Mouse (Mus musculus) stomach, postnatal 0 days (tissue): ENCODE results near the gene Trabd2b. TPM values are rescaled to one million over a fixed set of nuclear protein-coding genes. Genes with fewer than 3 reads are reported as not detected.

Source experiments
- ATAC-seq: fragments of 200-750 bp; cut with Nextera tagmentation; 2 replicates; pipeline ENCODE4 v1.8.0; 2017; ENCODE audit not compliant: low FRiP score, low TSS enrichment
- DNase-seq: peaks from one replicate; pipeline ENCODE4 v3.0.0-alpha.2; 2016; ENCODE audit warnings: low spot score
- H3K27ac ChIP-seq: fragments of 300-500 bp; sonication (generic); replicated peaks from 2 replicates; pipeline ENCODE4 v1.5.1; 2014; ENCODE audit warnings: mild to moderate bottlenecking, control low read depth
- H3K27me3 ChIP-seq: fragments of 300-500 bp; sonication (generic); 2 replicates; pipeline ENCODE4 v1.6.1; 2014; ENCODE audit warnings: low read length; ENCODE audit not compliant: control insufficient read depth, insufficient read depth
- H3K36me3 ChIP-seq: fragments of 300-500 bp; sonication (generic); 2 replicates; pipeline ENCODE4 v1.6.1; 2014; ENCODE audit warnings: low read length, mixed read lengths; ENCODE audit not compliant: control insufficient read depth, insufficient read depth
- H3K4me1 ChIP-seq: fragments of 300-500 bp; sonication (generic); replicated peaks from 2 replicates; pipeline ENCODE4 v1.6.1; 2014; ENCODE audit warnings: antibody characterized with exemption; ENCODE audit not compliant: control insufficient read depth, insufficient read depth
- H3K4me2 ChIP-seq: fragments of 300-500 bp; sonication (generic); replicated peaks from 2 replicates; pipeline ENCODE4 v1.6.1; 2014; ENCODE audit warnings: low read depth, mild to moderate bottlenecking, control low read depth, moderate library complexity
- H3K4me3 ChIP-seq: fragments of 300-500 bp; sonication (generic); 2 replicates; pipeline ENCODE4 v1.5.1; 2014; ENCODE audit warnings: low read depth, low read length, control low read depth
- H3K9ac ChIP-seq: fragments of 300-500 bp; sonication (generic); 2 replicates; pipeline ENCODE4 v1.6.1; 2014; ENCODE audit warnings: mild to moderate bottlenecking, low read length, control low read depth, mixed read lengths
- H3K9me3 ChIP-seq: fragments of 300-500 bp; sonication (generic); 2 replicates; pipeline ENCODE4 v1.6.1; 2016; ENCODE audit warnings: low read length; ENCODE audit not compliant: control insufficient read depth
- CTCF ChIP-seq: IDR thresholded peaks from 2 replicates; pipeline ENCODE4 v1.5.1; 2016; ENCODE audit warnings: antibody characterized with exemption, low read depth, mild to moderate bottlenecking, moderate library complexity
- EP300 ChIP-seq: optimal IDR thresholded peaks from 2 replicates; pipeline ENCODE3; 2016; ENCODE audit warnings: antibody characterized with exemption
- WGBS: fragments of 180-500 bp; shearing (Covaris S2); extraction: QIAGEN DNeasy Blood & Tissue Kit; methylation state at CpG from one replicate; pipeline ENCODE4 v1.1.7; 2014; 5-methylcytosine and 5-hydroxymethylcytosine counted together
- polyA plus RNA-seq: library from polyadenylated mRNA; unstranded; fragments of >200 nt; fragmentation: Nextera tagmentation; extraction: Ambion mirVana; gene quantifications from 2 replicates; pipeline ENCODE4 v1.2.1, GENCODE M21; 2015

Trabd2b gene
- polyA plus RNA-seq, 1 experiment from 2014 or later: 0.61 TPM

GRCm38 (mm10) chr4:114374330-114374729 lies 32.2 kb upstream of the Trabd2b start:
- WGBS: 83% methylated on average over 1 of the region's 1 CpGs
- TF ChIP-seq CTCF: no peak
- no peak for TF ChIP-seq EP300
- Histone ChIP-seq H3K4me1 (no peaks in the 10 kb centered on the region), H3K27me3 (no peaks in the 10 kb centered on the region), H3K27ac (no peak overlapping the region), H3K4me2 (no peak overlapping the region), H3K4me3 (no peak overlapping the region), H3K9me3 (no peaks in the 10 kb centered on the region), H3K36me3 (no peaks in the 10 kb centered on the region), H3K9ac (no peak overlapping the region)
- ATAC-seq (no peak), DNase-seq (no peak)

- Histone ChIP-seq H3K27me3 (no peaks in the 10 kb centered on the region), H3K9me3 (no peaks in the 10 kb centered on the region), H3K9ac (no peak overlapping the region), H3K4me2 (no peak overlapping the region), H3K4me3 (no peak overlapping the region), H3K36me3 (no peaks in the 10 kb centered on the region), H3K27ac (no peak overlapping the region), H3K4me1 (no peaks in the 10 kb centered on the region)
- DNase-seq (no peak), ATAC-seq (no peak)
- WGBS: 84% methylated on average over 11 of the region's 11 CpGs
- TF ChIP-seq CTCF (no peak), EP300 (no peak)
These were observed 29.0 kb upstream of the Trabd2b start for GRCm38 (mm10) chr4:114377531-114377930.

- DNase-seq: no peak
- no peaks in the 10 kb centered on the region for H3K27me3 ChIP-seq
- TF ChIP-seq CTCF (no peak), EP300 (no peak)
- no peak overlapping the region for H3K4me2 ChIP-seq
- no peaks in the 10 kb centered on the region for H3K4me1 ChIP-seq
- H3K27ac ChIP-seq: no peak overlapping the region
- no peaks in the 10 kb centered on the region for H3K9me3 ChIP-seq
- WGBS: 75% methylated on average over 7 of the region's 7 CpGs
- ATAC-seq: no peak
- H3K4me3 ChIP-seq: no peak overlapping the region
- H3K36me3 ChIP-seq: no peaks in the 10 kb centered on the region
- H3K9ac ChIP-seq: no peak overlapping the region
These were observed 28.0 kb upstream of the Trabd2b start for GRCm38 (mm10) chr4:114378512-114378911.

- no peak overlapping the region for H3K4me3 ChIP-seq
- no peak overlapping the region for H3K9ac ChIP-seq
- H3K9me3 ChIP-seq: no peaks in the 10 kb centered on the region
- DNase-seq (no peak), ATAC-seq (no peak)
- no peak overlapping the region for H3K4me2 ChIP-seq
- H3K27me3 ChIP-seq: no peaks in the 10 kb centered on the region
- H3K27ac ChIP-seq: no peak overlapping the region
- no peaks in the 10 kb centered on the region for H3K36me3 ChIP-seq
- TF ChIP-seq CTCF: no peak
- TF ChIP-seq EP300: no peak
- no peaks in the 10 kb centered on the region for H3K4me1 ChIP-seq
- 77% methylated on average over 4 of the region's 4 CpGs for WGBS
These were observed 27.0 kb upstream of the Trabd2b start for GRCm38 (mm10) chr4:114379416-114379956.

- Histone ChIP-seq H3K9me3 (no peaks in the 10 kb centered on the region), H3K36me3 (no peaks in the 10 kb centered on the region), H3K4me1 (no peaks in the 10 kb centered on the region), H3K27me3 (no peaks in the 10 kb centered on the region), H3K4me3 (no peak overlapping the region), H3K27ac (no peak overlapping the region), H3K9ac (no peak overlapping the region), H3K4me2 (no peak overlapping the region)
- WGBS: 35% methylated on average over 1 of the region's 1 CpGs
- ATAC-seq: no peak
- TF ChIP-seq EP300 (no peak), CTCF (no peak)
- DNase-seq: no peak
These were observed 23.9 kb upstream of the Trabd2b start for GRCm38 (mm10) chr4:114382627-114383026.

- no peak for DNase-seq
- no peak for TF ChIP-seq CTCF
- no peak for TF ChIP-seq EP300
- WGBS: 89% methylated on average over 5 of the region's 5 CpGs
- Histone ChIP-seq H3K9ac (no peak overlapping the region), H3K4me2 (no peak overlapping the region), H3K27ac (no peak overlapping the region), H3K36me3 (no peaks in the 10 kb centered on the region), H3K9me3 (no peaks in the 10 kb centered on the region), H3K4me3 (no peak overlapping the region), H3K27me3 (no peaks in the 10 kb centered on the region), H3K4me1 (no peaks in the 10 kb centered on the region)
- ATAC-seq: no peak
These were observed 21.3 kb upstream of the Trabd2b start for GRCm38 (mm10) chr4:114385236-114385635.
